Mouse (Mus musculus): ENCODE results near the gene Gm5134. TPM values are rescaled to one million over a fixed set of nuclear protein-coding genes. Genes with fewer than 3 reads are reported as not detected.

Gm5134 gene
- polyA plus RNA-seq, 1 experiment from 2014 or later = 0.05 TPM

GRCm38 (mm10) chr10:76006385-76006784 is 52.1 kb downstream of the Gm5134 start:
- Histone ChIP-seq H3K4me2 (no peak overlapping the region), H3K9ac (no peak overlapping the region), H3K4me3 (replicated peaks) (no peak overlapping the region), H3K4me1 (peaks cover 10% of the 10 kb centered on the region; the same call in 1 of the 2 replicates), H3K9me3 (replicated peaks) (no peaks in the 10 kb centered on the region), H3K27me3 (no peaks in the 10 kb centered on the region), H3K27ac (no peak overlapping the region), H3K36me3 (no peaks in the 10 kb centered on the region)
- ATAC-seq (replicated peaks; ENCODE audit: low FRiP score) = no peak
- WGBS = 89% methylated on average over 6 of the region's 6 CpGs

- Histone ChIP-seq H3K27me3 (no peaks in the 10 kb centered on the region), H3K4me2 (no peak overlapping the region), H3K9ac (no peak overlapping the region), H3K4me1 (no peaks in the 10 kb centered on the region), H3K27ac (no peak overlapping the region), H3K4me3 (replicated peaks) (no peak overlapping the region), H3K36me3 (no peaks in the 10 kb centered on the region), H3K9me3 (replicated peaks) (no peaks in the 10 kb centered on the region)
- 84% methylated on average over 3 of the region's 3 CpGs for WGBS
- ATAC-seq (replicated peaks; ENCODE audit: low FRiP score) = no peak
These were observed 55.5 kb downstream of the Gm5134 start for GRCm38 (mm10) chr10:76009812-76010211.

- 66% methylated on average over 6 of the region's 6 CpGs for WGBS
- Histone ChIP-seq H3K27ac (no peak overlapping the region), H3K4me2 (no peak overlapping the region), H3K4me1 (no peaks in the 10 kb centered on the region), H3K9me3 (replicated peaks) (no peaks in the 10 kb centered on the region), H3K27me3 (no peaks in the 10 kb centered on the region), H3K36me3 (no peaks in the 10 kb centered on the region), H3K9ac (no peak overlapping the region), H3K4me3 (replicated peaks) (no peak overlapping the region)
- no peak for ATAC-seq (replicated peaks; ENCODE audit: low FRiP score)
These were observed 58.6 kb downstream of the Gm5134 start for GRCm38 (mm10) chr10:76012922-76013321.

GRCm38 (mm10) chr10:76016886-76017285 is 62.6 kb downstream of the Gm5134 start:
- no peaks in the 10 kb centered on the region for H3K36me3 ChIP-seq
- no peaks in the 10 kb centered on the region for H3K27me3 ChIP-seq
- H3K4me1 ChIP-seq = no peaks in the 10 kb centered on the region
- no peak overlapping the region for H3K4me3 ChIP-seq (replicated peaks)
- WGBS = 87% methylated on average over 3 of the region's 3 CpGs
- H3K9ac ChIP-seq = no peak overlapping the region
- no peak overlapping the region for H3K27ac ChIP-seq
- H3K9me3 ChIP-seq (replicated peaks) = no peaks in the 10 kb centered on the region; the same call in 1 of the 2 replicates
- H3K4me2 ChIP-seq = no peak overlapping the region
- ATAC-seq (replicated peaks; ENCODE audit: low FRiP score) = no peak

- no peaks in the 10 kb centered on the region for H3K27me3 ChIP-seq
- H3K4me3 ChIP-seq (replicated peaks) = no peak overlapping the region
- H3K4me2 ChIP-seq = no peak overlapping the region
- ATAC-seq (replicated peaks; ENCODE audit: low FRiP score) = no peak
- H3K9ac ChIP-seq = no peak overlapping the region
- H3K36me3 ChIP-seq = no peaks in the 10 kb centered on the region
- 66% methylated on average over 3 of the region's 3 CpGs for WGBS
- no peaks in the 10 kb centered on the region for H3K4me1 ChIP-seq
- peaks cover 6% of the 10 kb centered on the region; the same call in 1 of the 2 replicates for H3K9me3 ChIP-seq (replicated peaks)
- H3K27ac ChIP-seq = no peak overlapping the region
These were observed 67.4 kb downstream of the Gm5134 start for GRCm38 (mm10) chr10:76021728-76022127.

GRCm38 (mm10) chr10:76023921-76024320 is 69.6 kb downstream of the Gm5134 start:
- WGBS = 86% methylated on average over 6 of the region's 6 CpGs

GRCm38 (mm10) chr10:76025470-76026190 is 71.3 kb downstream of the Gm5134 start:
- 93% methylated on average over 10 of the region's 10 CpGs for WGBS

More at GRCm38 (mm10) chr10:76023921-76024320, 69.6 kb downstream of the Gm5134 start:
- Histone ChIP-seq H3K9ac (no peak overlapping the region), H3K4me3 (replicated peaks) (no peak overlapping the region), H3K36me3 (no peaks in the 10 kb centered on the region), H3K27me3 (no peaks in the 10 kb centered on the region), H3K4me1 (peaks cover 14% of the 10 kb centered on the region; the same call in 1 of the 2 replicates), H3K9me3 (replicated peaks) (peaks cover 6% of the 10 kb centered on the region; the same call in 1 of the 2 replicates), H3K4me2 (no peak overlapping the region), H3K27ac (no peak overlapping the region)
- no peak for ATAC-seq (replicated peaks; ENCODE audit: low FRiP score)

GRCm38 (mm10) chr10:76027127-76028015 is 73.1 kb downstream of the Gm5134 start:
- Histone ChIP-seq H3K27me3 (no peaks in the 10 kb centered on the region), H3K4me1 (peaks cover 18% of the 10 kb centered on the region; the same call in 1 of the 2 replicates), H3K27ac (peak overlapping the region; percentile 63), H3K4me3 (replicated peaks) (no peak overlapping the region), H3K9ac (no peak overlapping the region), H3K9me3 (replicated peaks) (0 out of 2 replicates have a peak, but pooled peaks cover 6% of the 10 kb centered on the region), H3K36me3 (no peaks in the 10 kb centered on the region), H3K4me2 (no peak overlapping the region)
- no peak for ATAC-seq (replicated peaks; ENCODE audit: low FRiP score)
- 50% methylated on average over 12 of the region's 12 CpGs for WGBS

More at GRCm38 (mm10) chr10:76025470-76026190, 71.3 kb downstream of the Gm5134 start:
- no peaks in the 10 kb centered on the region for H3K36me3 ChIP-seq
- no peak for ATAC-seq (replicated peaks; ENCODE audit: low FRiP score)
- no peak overlapping the region for H3K27ac ChIP-seq
- H3K4me3 ChIP-seq (replicated peaks) = no peak overlapping the region
- H3K4me1 ChIP-seq = peaks cover 14% of the 10 kb centered on the region; the same call in 1 of the 2 replicates
- H3K9me3 ChIP-seq (replicated peaks) = 0 out of 2 replicates have a peak, but pooled peaks cover 6% of the 10 kb centered on the region
- no peaks in the 10 kb centered on the region for H3K27me3 ChIP-seq
- H3K4me2 ChIP-seq = no peak overlapping the region
- H3K9ac ChIP-seq = no peak overlapping the region

GRCm38 (mm10) chr10:76028016-76028366 is 73.7 kb downstream of the Gm5134 start:
- Histone ChIP-seq H3K27ac (0 out of 2 replicates have a peak overlapping the region, but pooled peaks have one; percentile 41), H3K4me2 (no peak overlapping the region), H3K36me3 (no peaks in the 10 kb centered on the region), H3K9me3 (replicated peaks) (0 out of 2 replicates have a peak, but pooled peaks cover 6% of the 10 kb centered on the region), H3K4me3 (replicated peaks) (no peak overlapping the region), H3K9ac (no peak overlapping the region), H3K4me1 (peaks cover 18% of the 10 kb centered on the region; the same call in 1 of the 2 replicates), H3K27me3 (no peaks in the 10 kb centered on the region)
- 19% methylated on average over 3 of the region's 4 CpGs for WGBS
- ATAC-seq (replicated peaks; ENCODE audit: low FRiP score) = no peak

- Histone ChIP-seq H3K9ac (no peak overlapping the region), H3K4me3 (replicated peaks) (no peak overlapping the region), H3K27ac (0 out of 2 replicates have a peak overlapping the region, but pooled peaks have one; percentile 41), H3K4me1 (peaks cover 22% of the 10 kb centered on the region), H3K36me3 (no peaks in the 10 kb centered on the region), H3K9me3 (replicated peaks) (0 out of 2 replicates have a peak, but pooled peaks cover 6% of the 10 kb centered on the region), H3K27me3 (no peaks in the 10 kb centered on the region), H3K4me2 (no peak overlapping the region)
- WGBS = 61% methylated on average over 9 of the region's 9 CpGs
- no peak for ATAC-seq (replicated peaks; ENCODE audit: low FRiP score)
These were observed 74.1 kb downstream of the Gm5134 start for GRCm38 (mm10) chr10:76028396-76028795.

GRCm38 (mm10) chr10:76029276-76029675 is 75.0 kb downstream of the Gm5134 start:
- Histone ChIP-seq H3K27me3 (no peaks in the 10 kb centered on the region), H3K36me3 (peaks cover 4% of the 10 kb centered on the region; the same call in 1 of the 2 replicates), H3K4me3 (replicated peaks) (no peak overlapping the region), H3K9ac (no peak overlapping the region), H3K4me2 (no peak overlapping the region), H3K27ac (0 out of 2 replicates have a peak overlapping the region, but pooled peaks have one; percentile 11), H3K9me3 (replicated peaks) (0 out of 2 replicates have a peak, but pooled peaks cover 6% of the 10 kb centered on the region), H3K4me1 (peaks cover 31% of the 10 kb centered on the region)
- 55% methylated on average over 5 of the region's 5 CpGs for WGBS
- no peak for ATAC-seq (replicated peaks; ENCODE audit: low FRiP score)

- no peak for ATAC-seq (replicated peaks; ENCODE audit: low FRiP score)
- WGBS = 77% methylated on average over 5 of the region's 5 CpGs
- no peak overlapping the region for H3K9ac ChIP-seq
These were observed 76.2 kb downstream of the Gm5134 start for GRCm38 (mm10) chr10:76030496-76030895.

More at GRCm38 (mm10) chr10:76030496-76030895, 76.2 kb downstream of the Gm5134 start:
- H3K4me3 ChIP-seq (replicated peaks) = no peak overlapping the region
- no peak overlapping the region for H3K4me2 ChIP-seq
- no peaks in the 10 kb centered on the region for H3K27me3 ChIP-seq
- H3K36me3 ChIP-seq = peaks cover 12% of the 10 kb centered on the region
- no peaks in the 10 kb centered on the region for H3K9me3 ChIP-seq (replicated peaks)
- peaks cover 31% of the 10 kb centered on the region for H3K4me1 ChIP-seq
- no peak overlapping the region for H3K27ac ChIP-seq

All from kidney, embryonic 15.5 days (tissue).